Mouse (Mus musculus): Measurements from ENCODE around the gene Gm15085.
"Not testable (repeated sequence)": the region's sequence is repeated elsewhere in the genome, so short reads cannot be mapped to it uniquely, and the experiment has no call there.

Gene Gm15085

DNA sequence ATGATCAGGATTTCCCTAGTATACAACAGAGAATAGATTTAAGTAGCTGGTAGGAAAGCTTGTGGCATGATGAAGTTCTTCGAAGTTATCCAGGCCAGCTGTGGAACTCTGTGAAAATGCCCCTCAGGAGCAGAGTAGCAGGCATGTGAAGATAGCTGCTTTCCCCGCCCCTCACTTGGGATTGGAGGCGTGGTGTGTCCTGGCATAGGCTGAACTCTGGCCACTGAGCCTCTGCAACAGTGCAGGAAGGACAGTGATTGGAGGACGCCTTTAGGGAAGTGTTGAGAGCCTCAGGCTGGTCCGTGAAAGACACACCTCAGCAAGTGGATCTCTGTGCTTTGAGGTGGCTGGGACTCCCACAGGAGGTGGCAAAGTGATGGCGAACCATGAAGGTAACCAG, at the start of gene Gm15085:
Gene Gm15085 (plus strand): TSS at position 301 of the 400 bp plus-strand sequence.
- not testable (repeated sequence) for DNase-seq (ENCODE audit: low spot score)
